Mouse (Mus musculus) ES-Bruce4 (cell line): Measurements from ENCODE around the gene Tmem97. TPM values are rescaled to one million over a fixed set of nuclear protein-coding genes. Genes with fewer than 3 reads are reported as not detected.

Source experiments
- H3K27ac ChIP-seq: 2 replicates; pipeline ENCODE4 v1.5.1; 2012; ENCODE audit warnings: low read length, inconsistent platforms; ENCODE audit not compliant: insufficient read depth
- H3K27me3 ChIP-seq: 2 replicates; pipeline ENCODE4 v1.6.1; 2012; ENCODE audit warnings: mild to moderate bottlenecking, low read length, inconsistent platforms; ENCODE audit not compliant: control insufficient read depth, poor library complexity, insufficient read depth, severe bottlenecking
- H3K36me3 ChIP-seq: 2 replicates; pipeline ENCODE4 v1.6.1; 2012; ENCODE audit warnings: inconsistent platforms, mild to moderate bottlenecking, low read length, moderate library complexity; ENCODE audit not compliant: control insufficient read depth, poor library complexity, insufficient read depth, severe bottlenecking
- H3K4me1 ChIP-seq: one replicate; pipeline ENCODE4 v1.8.1; 2011; ENCODE audit warnings: low read length; ENCODE audit not compliant: control insufficient read depth, insufficient read depth
- H3K4me3 ChIP-seq: 2 replicates; pipeline ENCODE4 v1.5.1; 2011; ENCODE audit warnings: low read depth, mild to moderate bottlenecking, low read length
- H3K9ac ChIP-seq: 2 replicates; pipeline ENCODE4 v1.6.1; 2012; ENCODE audit warnings: low read depth, mild to moderate bottlenecking, inconsistent platforms; ENCODE audit not compliant: poor library complexity, severe bottlenecking
- H3K9me3 ChIP-seq: replicated peaks from 2 replicates; pipeline ENCODE4 v1.6.1; 2012; ENCODE audit warnings: mild to moderate bottlenecking, low read length, inconsistent platforms; ENCODE audit not compliant: control insufficient read depth, poor library complexity, insufficient read depth, severe bottlenecking
- CTCF ChIP-seq: IDR thresholded peaks from one replicate; pipeline ENCODE4 v1.8.1; 2011; ENCODE audit warnings: low read depth, low read length
- EP300 ChIP-seq: IDR thresholded peaks from 2 replicates; pipeline ENCODE4 v1.6.1; 2011; ENCODE audit warnings: low read depth, low read length; ENCODE audit not compliant: insufficient read depth
- POLR2A ChIP-seq: IDR thresholded peaks from one replicate; pipeline ENCODE4 v1.8.1; 2011; ENCODE audit warnings: low read length; ENCODE audit not compliant: insufficient read depth
- polyA plus RNA-seq: library from polyadenylated mRNA; stranded (reverse); fragments of >200 nt; gene quantifications from 2 replicates; pipeline ENCODE4 v1.2.4, GENCODE M21; 2011; ENCODE audit warnings: low read depth; ENCODE audit not compliant: missing spikeins, insufficient read depth, insufficient read length

The Tmem97 gene
- polyA plus RNA-seq, 1 experiment: 90.1 TPM

GRCm38 (mm10) chr11:78524838-78525237, 25.7 kb downstream of the Tmem97 start:
- H3K36me3 ChIP-seq: peaks cover 83% of the 10 kb centered on the region
- H3K27ac ChIP-seq: no peak overlapping the region
- H3K9me3 ChIP-seq: no peaks in the 10 kb centered on the region
- no peak overlapping the region for H3K4me3 ChIP-seq
- no peaks in the 10 kb centered on the region for H3K27me3 ChIP-seq
- H3K4me1 ChIP-seq: no peaks in the 10 kb centered on the region
- no peak overlapping the region for H3K9ac ChIP-seq
- TF ChIP-seq CTCF: no peak

GRCm38 (mm10) chr11:78523241-78523955, 27.2 kb downstream of the Tmem97 start:
- Histone ChIP-seq H3K4me3 (no peak overlapping the region), H3K9me3 (no peaks in the 10 kb centered on the region), H3K27ac (no peak overlapping the region), H3K27me3 (no peaks in the 10 kb centered on the region), H3K36me3 (peaks cover 89% of the 10 kb centered on the region), H3K4me1 (no peaks in the 10 kb centered on the region), H3K9ac (no peak overlapping the region)
- no peak for TF ChIP-seq EP300
- no peak for TF ChIP-seq CTCF
- TF ChIP-seq POLR2A: no peak

- Histone ChIP-seq H3K36me3 (peaks cover 88% of the 10 kb centered on the region), H3K27me3 (no peaks in the 10 kb centered on the region), H3K9me3 (no peaks in the 10 kb centered on the region), H3K4me1 (no peaks in the 10 kb centered on the region), H3K4me3 (no peak overlapping the region), H3K9ac (no peak overlapping the region), H3K27ac (no peak overlapping the region)
- TF ChIP-seq POLR2A: no peak
Measured at GRCm38 (mm10) chr11:78522481-78522997, 28.0 kb downstream of the Tmem97 start.

GRCm38 (mm10) chr11:78521880-78522279, 28.7 kb downstream of the Tmem97 start:
- no peak overlapping the region for H3K27ac ChIP-seq
- no peaks in the 10 kb centered on the region for H3K4me1 ChIP-seq
- no peaks in the 10 kb centered on the region for H3K9me3 ChIP-seq
- H3K4me3 ChIP-seq: no peak overlapping the region
- no peak overlapping the region for H3K9ac ChIP-seq
- no peaks in the 10 kb centered on the region for H3K27me3 ChIP-seq
- TF ChIP-seq POLR2A (no peak), CTCF (no peak)
- H3K36me3 ChIP-seq: peaks cover 82% of the 10 kb centered on the region

GRCm38 (mm10) chr11:78518931-78519330, 31.6 kb downstream of the Tmem97 start:
- Histone ChIP-seq H3K9ac (no peak overlapping the region), H3K27me3 (no peaks in the 10 kb centered on the region), H3K9me3 (no peaks in the 10 kb centered on the region), H3K27ac (0 out of 2 replicates have a peak overlapping the region, but pooled peaks have one; percentile 18), H3K4me1 (no peaks in the 10 kb centered on the region), H3K4me3 (no peak overlapping the region), H3K36me3 (peaks cover 80% of the 10 kb centered on the region)
- TF ChIP-seq POLR2A (no peak), CTCF (no peak), EP300 (no peak)

GRCm38 (mm10) chr11:78515549-78516325, 34.8 kb downstream of the Tmem97 start:
- no peaks in the 10 kb centered on the region for H3K9me3 ChIP-seq
- H3K27me3 ChIP-seq: no peaks in the 10 kb centered on the region
- H3K27ac ChIP-seq: no peak overlapping the region
- peaks cover 49% of the 10 kb centered on the region for H3K36me3 ChIP-seq
- TF ChIP-seq CTCF (peak; percentile 59), EP300 (no peak)
- no peak overlapping the region for H3K9ac ChIP-seq
- H3K4me1 ChIP-seq: no peaks in the 10 kb centered on the region
- H3K4me3 ChIP-seq: no peak overlapping the region
